Mouse (Mus musculus) ovary, postnatal 14 days (tissue): Measurements from ENCODE around the gene Csnk1d.

Experiments used
- DNase-seq: peaks from one replicate; pipeline ENCODE4 v3.0.0; 2022; ENCODE audit warnings: low spot score

The Csnk1d gene

DNA sequence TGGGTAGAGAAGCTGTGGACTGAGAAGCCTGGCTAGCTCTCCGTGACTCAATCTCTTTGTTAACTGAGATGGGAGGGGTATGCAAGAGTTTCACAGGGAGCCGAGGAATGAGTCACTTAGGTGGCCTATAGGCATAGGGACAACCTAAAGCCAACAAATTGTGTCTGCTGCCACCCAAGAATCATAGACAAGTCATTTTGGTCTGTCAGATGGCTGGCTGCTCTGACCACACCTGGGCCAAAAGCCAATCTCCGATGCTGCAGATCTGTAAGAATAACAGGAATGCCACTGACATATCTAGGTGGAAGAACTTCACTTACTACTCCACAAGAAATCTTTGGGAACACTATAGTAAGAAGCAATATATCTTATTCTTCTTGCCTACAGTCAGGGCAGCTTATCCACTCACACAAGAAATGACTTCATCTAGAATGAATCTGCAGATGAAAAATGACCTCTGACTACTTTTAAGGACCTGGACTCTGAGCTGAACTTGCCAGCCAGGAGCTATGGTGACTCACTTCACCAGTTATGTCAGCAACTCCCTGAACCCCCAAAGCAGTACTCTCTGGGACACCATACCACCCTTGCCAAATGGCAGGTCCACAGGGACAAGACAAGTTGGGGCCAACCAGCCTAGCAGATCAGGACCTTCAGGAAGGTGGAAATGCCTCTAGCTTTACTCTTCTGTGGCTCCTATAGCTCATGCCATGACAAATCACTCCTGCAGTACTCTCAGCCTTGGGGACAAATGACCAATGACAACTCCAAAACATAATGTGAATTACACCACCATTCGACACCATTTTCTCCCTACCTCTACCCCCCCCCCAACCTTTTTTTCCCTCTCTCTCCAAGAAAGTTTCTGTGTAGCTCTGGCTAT, 6.4 kb downstream of the Csnk1d start:
- DNase-seq = no peak

GRCm38 (mm10) chr11:120982459-120982858, 8.7 kb downstream of the Csnk1d start:
- no peak for DNase-seq

DNA sequence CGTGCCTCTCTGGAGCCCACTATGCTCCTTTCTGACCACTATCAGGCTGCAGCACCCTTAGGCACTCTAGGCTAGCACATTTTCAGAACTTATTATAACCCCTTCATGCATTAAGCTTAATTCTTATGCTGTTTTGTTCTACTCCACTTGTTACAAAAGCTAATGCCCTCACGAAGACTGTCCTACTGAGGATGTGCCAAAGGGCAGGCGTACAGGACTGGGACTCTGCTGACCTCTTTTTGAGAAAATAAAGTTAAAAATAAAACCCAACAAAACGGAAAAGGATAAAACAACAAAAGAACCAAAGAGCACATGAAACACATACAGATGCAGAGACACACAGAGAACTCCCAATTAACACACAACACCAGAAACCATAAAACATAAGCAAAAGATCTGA, 9.5 kb downstream of the Csnk1d start:
- DNase-seq = no peak

- no peak for DNase-seq
Observed at GRCm38 (mm10) chr11:120980427-120981035, 10.6 kb downstream of the Csnk1d start.

GRCm38 (mm10) chr11:120979711-120980426, 11.3 kb downstream of the Csnk1d start:
- DNase-seq = no peak

DNA sequence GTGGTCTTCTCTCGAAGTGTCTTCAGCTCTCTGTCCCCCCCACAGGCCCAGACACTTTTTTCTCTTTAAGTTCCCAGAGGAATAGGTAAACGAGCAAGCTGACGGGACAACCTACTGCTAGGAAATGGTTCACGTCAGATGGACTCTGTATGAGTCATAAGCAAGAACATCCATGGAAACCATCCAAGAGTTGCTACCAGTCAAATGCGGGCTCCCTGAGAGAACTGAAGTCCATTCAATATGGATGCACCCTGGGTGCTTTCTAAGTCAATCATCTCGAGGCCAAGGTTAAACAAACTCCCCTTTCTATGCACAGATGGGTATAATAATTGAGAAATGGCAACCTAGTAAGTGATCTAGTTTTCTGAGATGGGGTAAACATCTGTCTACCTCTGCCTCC, 17.8 kb downstream of the Csnk1d start:
- DNase-seq = no peak

- DNase-seq = no peak
Observed at GRCm38 (mm10) chr11:120971237-120971636, 19.9 kb downstream of the Csnk1d start.

DNA sequence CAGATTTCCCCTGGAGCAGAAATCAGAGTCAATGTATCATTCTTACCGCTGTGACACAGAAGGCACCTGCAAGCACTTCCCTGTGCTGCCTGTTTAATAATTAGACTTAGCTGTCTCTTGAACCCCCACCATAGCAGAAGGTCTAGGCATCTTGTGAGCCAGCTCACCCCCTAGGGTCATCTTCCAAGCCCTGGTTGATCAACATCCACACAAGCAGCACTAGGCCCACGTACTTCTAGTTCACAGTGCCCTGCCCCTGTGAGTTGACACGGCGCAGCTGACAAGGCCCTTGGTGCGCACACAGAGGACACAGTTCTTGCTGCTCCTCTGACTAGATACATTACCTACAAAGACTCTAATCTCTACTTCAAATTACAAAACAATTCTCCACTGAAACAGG, 21.4 kb downstream of the Csnk1d start:
- DNase-seq = no peak

- no peak for DNase-seq
Observed at GRCm38 (mm10) chr11:120965587-120965986, 25.5 kb downstream of the Csnk1d start.

DNA sequence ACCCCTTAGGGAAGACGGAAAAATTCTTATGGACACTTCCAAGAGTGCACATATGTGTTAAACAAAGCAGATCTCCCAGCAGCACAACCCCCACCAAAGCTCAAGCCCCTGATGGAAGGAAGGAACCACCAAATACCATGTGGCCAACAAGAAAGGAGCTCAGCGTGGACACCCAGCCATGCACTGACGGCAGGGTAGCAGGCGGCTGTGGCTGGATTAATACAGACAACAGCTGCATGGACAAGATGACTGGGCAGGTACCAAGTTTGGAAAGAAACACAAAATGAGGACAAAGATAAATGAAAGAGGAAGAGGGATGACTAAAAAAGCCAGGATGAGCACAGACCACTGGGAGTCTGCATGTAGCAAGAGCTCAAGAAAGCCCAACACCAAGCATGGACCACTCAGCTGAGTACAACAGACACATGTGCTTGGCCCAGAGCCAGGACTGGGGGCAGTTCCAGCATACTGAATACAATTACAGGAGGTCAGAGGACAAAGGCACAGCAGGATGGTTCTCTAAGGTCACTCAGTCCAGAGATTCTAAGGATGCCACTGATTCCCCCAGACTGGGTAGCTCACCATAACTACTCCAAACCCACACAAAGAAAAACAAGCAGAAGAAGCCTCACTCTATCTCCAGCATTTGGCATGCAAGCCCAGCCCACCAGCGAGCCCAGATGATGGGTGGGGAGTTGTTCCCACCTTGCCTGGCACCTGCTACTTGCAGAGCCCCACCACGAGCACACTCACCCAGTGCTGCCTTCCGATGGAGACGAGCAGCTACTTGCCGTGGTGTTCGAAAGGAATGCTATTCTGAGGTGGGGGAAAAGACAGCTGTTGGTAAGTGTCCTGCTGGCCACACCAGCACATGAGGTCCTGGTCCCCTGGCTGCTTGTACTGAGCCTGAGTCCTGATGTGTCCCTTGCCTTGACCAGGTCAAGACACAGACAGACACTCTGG, 26.7 kb downstream of the Csnk1d start:
- DNase-seq = no peak

GRCm38 (mm10) chr11:120962909-120963308, 28.2 kb downstream of the Csnk1d start:
- DNase-seq = no peak

DNA sequence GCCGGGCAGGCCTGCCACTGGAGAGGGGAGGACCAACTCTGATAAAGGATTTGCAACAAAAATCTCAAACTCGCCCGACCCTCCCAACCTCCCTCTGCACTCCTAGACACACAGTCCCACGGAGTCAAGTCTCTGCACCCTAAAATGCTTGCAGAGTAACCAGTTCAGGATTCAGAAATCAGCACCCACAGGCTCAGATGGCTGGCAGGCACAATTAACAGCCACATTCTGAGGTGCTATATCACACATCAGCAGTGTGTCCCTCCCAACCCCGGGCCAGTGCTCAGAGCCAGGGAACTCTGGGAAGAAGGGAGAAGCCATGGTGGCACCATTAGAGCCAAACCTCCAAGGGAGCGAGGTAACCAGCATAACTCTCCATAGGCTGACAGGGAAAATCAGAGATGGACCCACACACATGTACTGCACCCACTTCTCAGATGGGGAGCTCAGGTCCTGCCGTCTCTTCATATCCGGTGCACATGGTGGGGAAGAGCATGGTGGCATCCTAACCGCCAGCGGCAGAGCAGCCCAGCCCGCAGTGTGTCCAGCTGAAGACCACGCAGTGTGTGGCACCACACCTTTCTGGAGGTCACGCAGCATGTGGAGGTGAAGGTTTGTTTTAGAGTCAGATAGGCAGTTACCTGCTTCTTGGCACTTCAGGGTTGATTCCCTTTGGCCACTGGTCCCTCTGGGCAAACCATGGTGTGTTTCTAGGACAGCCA, 28.9 kb downstream of the Csnk1d start:
- no peak for DNase-seq

- DNase-seq = no peak
Observed at GRCm38 (mm10) chr11:120961594-120961993, 29.5 kb downstream of the Csnk1d start.

DNA sequence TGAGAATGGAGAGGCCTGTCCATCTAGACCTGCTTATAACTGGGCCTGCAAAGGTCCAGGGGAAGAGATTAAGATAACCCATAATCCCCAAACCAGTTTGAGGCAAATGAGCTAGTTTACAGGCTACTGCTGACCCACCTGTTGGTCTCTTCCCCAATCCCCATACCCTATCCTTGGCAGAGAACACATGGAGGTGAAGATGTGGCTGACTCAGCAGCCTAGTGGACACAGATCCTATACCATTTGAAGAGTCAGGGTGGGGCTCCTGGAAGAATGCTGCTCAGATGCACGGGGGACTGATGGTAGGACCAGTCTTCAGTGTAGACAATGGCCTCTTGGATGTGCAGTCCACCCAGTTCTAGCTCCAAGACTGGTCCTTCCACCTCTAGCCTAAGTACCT, 30.9 kb downstream of the Csnk1d start:
- DNase-seq = no peak

DNA sequence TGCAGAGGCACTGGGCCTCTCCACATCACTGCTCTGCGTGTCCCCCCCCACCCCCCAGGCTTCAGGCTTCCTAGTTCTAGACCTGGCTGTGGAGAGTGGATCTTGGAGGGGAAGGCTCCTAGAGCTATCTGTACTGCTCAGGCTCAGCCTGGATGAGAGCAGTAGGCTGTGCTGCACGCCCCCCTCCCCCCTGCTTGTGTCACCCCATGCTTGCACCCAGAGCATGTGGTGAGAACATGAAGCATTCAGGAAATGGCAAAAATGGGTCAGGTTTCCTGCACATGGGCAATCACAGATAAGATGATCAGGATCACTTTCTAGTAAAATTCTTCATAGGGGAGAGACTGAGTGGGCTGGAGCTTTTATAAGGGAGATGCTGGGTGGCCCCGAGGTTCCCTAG, 31.6 kb downstream of the Csnk1d start:
- DNase-seq = no peak

DNA sequence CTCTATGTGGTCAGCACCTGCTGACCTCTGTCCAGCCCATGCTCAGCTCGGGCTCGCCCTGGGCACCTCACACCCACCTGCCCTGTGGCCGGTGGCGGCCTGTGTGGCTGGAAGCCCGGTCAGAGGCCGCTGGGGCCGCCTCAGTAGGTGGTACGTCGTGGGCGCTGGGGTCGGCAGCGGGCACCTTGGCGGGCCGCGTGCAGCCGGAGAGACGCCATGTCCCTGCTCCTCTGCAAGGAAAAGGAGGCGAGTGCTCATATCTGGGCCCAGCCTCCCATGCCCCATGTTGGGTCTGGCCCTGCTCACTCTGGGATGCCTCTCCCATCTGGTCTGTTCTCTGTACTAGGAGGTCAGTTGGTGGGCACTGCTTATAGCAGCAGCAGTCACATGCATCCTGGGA, 32.1 kb downstream of the Csnk1d start:
- DNase-seq = no peak

GRCm38 (mm10) chr11:120957731-120958257, 33.3 kb downstream of the Csnk1d start:
- no peak for DNase-seq

DNA sequence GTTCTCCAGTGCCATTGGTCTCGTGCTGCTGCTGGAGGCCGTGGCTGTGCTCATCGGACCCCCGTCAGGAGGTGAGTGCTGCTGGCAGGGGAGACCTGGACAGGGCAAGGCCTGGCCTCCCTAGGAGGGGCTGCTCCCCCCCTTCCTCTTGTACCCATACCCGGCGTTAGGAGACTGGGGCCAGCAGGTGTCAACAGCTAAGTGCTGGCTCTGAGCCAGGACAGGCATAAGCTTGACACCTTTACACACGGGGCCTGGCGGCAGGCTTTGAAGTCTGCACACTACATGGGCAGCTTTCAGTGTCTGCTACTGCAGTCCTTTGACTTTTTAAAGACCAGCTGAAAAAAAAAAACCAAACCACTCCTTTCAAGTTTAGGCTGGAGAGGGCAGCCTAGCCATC, 34.1 kb downstream of the Csnk1d start:
- DNase-seq = no peak

GRCm38 (mm10) chr11:120955701-120956100, 35.4 kb downstream of the Csnk1d start:
- no peak for DNase-seq

- DNase-seq = no peak
Observed at GRCm38 (mm10) chr11:120954936-120955335, 36.2 kb downstream of the Csnk1d start.
